Mouse (Mus musculus): ENCODE measurements around the gene Rpl38.

The Rpl38 gene

GRCm38 (mm10) chr11:114702996-114703361, 34.7 kb downstream of the Rpl38 start:
- DNase-seq (ENCODE audit: low spot score in 2 of 2): no peak

DNA sequence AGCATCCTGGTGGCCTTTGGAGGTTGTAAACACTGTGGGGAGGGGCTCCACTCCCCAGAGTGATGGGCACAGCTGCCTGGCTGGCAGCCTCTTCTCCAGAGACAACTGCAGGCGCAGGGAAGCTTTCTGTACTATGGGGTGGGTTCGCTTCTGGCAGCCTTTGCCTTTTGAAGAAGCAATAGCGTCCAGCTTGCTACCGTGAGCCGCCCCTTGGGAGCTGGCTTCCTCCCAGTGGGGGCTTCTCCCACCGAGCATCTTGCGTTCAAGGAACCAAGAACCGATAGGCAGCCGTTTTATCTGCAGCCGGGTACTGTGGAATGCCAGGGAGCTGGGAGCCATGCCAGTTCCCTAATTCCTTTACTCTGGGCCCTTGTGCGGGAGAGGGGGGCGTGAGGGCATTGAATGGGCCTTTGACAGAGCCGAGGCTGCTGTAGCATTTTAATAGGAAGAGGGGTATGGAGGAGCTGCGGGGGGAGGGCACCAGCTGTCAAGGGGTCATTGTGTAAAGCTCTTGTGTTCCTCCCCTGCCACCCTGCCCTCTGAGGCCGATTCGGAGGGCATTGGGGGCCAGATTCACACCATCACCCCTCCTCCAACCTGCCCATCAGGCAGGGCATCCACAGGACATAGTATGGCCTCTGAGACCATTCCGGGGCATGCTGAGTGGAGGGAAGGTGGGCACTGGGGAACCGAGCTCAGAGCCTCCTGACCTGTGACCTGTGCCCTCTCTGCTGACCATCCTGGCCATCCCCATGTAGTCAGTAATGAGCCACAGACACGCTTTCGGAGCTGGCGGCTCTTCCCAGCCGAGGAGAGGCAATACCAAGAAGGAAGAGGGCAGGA, 36.0 kb downstream of the Rpl38 start:
- no peak for DNase-seq (ENCODE audit: low spot score in 2 of 2)

- DNase-seq (ENCODE audit: low spot score in 2 of 2): no peak
Measured at GRCm38 (mm10) chr11:114706358-114706757, 38.0 kb downstream of the Rpl38 start.

GRCm38 (mm10) chr11:114711393-114711792, 43.1 kb downstream of the Rpl38 start:
- DNase-seq (ENCODE audit: low spot score in 2 of 2): no peak

DNA sequence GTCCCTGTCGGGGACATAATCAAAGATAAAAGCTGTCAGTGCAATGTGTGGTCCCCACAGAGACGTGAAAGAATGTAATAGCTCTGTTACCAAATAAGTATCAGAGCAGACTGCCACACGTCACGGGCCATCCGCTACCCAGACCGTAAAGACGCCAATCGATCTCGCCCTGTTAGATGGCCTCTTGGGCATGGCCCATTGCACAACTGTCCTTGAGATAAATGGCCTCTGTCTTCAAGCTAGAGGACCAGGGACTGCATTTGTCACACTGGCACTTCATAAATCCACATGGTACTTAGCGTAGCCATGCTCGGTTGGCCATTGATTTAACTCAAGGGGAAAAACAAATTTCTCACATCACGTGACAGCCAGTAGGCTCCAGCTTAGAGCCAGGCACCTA, 43.5 kb downstream of the Rpl38 start:
- DNase-seq (ENCODE audit: low spot score in 2 of 2): no peak

- DNase-seq (ENCODE audit: low spot score in 2 of 2): no peak
Measured at GRCm38 (mm10) chr11:114714526-114714925, 46.2 kb downstream of the Rpl38 start.

DNA sequence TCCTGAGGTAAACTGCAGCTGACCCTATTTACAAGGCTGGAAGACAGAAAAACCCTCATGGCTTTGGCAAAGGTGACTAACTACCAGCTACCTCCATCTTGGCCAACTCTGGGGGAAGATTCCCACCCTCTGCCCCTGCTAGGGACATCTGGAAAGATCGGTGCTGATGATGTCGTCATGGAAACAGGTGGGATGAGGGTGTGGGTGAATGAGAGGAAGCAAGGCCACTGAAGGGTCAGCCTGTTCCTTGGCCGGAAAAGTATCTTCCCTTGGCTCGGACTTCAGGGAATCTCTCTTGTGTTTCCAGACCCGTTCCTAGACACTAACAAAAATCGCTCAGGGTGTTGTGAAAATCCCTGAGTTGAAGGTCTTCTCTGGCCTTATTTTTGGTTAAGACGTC, 47.2 kb downstream of the Rpl38 start:
- DNase-seq (ENCODE audit: low spot score in 2 of 2): no peak

GRCm38 (mm10) chr11:114720535-114720934, 52.2 kb downstream of the Rpl38 start:
- no peak for DNase-seq (ENCODE audit: low spot score in 2 of 2)

Measured in thymus, postnatal 10 days (tissue).